Mouse (Mus musculus) kidney, adult 11 months (tissue): Measurements from ENCODE around the gene Plppr4.

Experiments
- DNase-seq: peaks from one replicate; pipeline ENCODE4 v3.0.0; 2022

Plppr4 gene

DNA sequence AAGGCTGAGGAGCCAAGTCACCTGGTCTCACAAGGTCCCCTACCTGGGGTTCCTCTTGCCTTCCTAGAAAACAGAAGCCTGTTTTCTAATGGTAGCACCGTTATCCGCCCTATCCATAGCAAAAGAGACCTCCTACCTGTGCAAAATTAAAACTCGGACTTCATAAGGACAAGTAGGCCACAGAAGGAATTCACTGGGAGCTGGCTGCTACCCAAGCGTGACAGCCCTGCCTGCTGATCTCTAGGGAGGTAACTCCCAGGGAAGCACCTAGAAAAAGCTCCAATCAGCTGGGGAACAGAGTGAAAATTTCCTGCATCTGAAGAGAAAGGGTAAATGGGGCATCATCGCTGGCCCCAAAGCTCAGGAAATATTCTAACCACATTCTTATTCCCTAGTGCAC lies at the start of gene Plppr4:
Gene Plppr4 (minus strand): TSS at position 349 of the 400 bp plus-strand sequence.
- DNase-seq, result peak; percentile 36

DNA sequence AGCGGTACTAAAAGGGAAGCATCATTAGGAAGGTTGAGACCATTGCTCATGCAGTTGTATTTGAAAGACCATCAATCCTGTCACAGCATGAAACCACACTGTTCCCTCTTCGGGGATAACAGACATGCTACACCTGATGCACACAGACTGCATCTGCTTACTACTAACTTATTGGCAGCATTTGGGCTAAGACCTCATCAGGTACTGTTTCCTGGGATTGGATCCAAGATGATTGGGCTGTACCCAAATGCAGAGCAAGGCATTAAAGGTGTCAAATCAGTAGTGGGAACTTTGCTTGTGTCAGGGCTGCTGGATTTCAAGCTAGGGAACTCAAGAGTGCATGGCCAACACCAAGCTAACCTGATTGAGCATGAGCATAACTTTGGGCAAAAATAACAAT lies 45.1 kb upstream of the Plppr4 start:
- no peak for DNase-seq

DNA sequence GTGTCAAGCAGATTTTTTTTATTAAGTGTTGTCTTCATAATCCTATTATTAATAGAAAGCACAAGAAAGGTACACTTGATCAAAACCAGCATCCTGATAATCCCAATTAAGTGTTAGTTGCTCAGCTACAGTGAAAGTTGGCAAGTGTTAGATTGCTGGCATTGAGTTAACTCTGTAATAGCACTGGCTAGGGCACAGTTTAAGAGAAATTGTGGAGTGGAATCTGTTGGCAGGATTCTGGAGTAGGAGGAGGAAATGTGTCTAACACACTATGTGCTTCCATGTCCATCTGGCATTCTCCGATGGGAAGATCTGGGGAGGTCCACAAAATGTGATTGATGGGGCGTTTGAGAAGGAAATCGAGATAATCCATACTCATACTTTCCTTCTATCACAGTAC lies 43.1 kb upstream of the Plppr4 start:
- DNase-seq, result no peak

DNA sequence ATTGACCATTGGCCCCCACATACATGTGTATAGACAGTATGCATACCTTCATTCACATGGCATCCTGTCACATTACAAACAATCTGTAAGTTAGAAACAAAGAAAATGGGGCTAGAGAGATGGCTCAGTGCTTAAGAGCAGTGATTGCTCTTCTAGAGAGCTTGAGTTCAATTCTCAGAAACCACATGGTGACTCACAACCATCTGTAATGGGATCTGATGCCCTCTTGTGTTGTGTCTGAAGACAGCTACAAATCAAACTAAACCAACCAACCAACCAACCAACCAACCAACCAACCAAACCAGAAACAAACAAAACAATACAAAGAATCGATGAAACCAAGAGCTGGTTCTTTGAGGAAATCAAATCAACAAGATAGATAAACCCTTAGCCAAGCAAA lies 5.4 kb upstream of the Plppr4 start:
- DNase-seq, result no peak

DNA sequence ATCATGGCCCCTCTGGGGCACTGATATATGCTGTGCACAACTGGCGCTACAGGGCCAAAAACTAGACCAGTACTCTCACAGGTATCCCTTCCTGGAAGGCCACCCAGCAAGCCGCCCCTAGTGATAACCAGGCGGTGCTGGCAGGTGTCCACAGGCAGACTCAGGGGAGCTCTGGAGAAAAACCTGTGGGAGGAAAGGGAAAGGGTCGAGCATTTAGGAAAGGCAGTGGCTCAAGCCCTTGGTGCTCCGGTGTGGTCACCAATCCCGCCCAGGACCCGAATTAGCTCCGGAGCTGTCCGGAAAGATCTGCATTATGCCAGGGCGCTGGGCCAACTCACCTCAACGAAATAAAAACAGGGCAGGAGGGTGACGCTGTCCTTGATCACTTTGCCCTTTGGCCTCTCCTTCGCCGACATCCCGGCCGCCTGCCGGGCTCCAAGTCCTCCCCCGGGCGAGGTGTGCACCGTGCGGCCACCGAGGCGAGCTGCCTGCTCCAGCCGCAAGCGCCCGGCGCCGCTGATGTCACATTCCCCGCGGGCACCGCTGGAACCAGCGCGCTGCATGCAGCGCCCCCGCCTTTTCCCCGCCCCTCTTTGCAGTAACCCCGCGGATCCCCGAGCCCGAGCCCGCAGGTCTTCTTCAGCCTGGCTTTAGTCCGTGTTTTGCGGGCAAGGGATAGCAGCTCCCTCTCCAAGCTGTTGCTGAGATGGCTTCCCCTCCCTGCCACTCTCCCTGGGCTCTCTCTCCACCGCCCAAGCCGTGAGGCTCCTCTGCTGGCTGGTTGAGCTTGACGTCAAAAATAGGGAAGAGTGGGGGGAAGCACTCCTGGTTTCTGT lies 772 bp downstream of the Plppr4 start:
- peak; percentile 50 for DNase-seq

DNA sequence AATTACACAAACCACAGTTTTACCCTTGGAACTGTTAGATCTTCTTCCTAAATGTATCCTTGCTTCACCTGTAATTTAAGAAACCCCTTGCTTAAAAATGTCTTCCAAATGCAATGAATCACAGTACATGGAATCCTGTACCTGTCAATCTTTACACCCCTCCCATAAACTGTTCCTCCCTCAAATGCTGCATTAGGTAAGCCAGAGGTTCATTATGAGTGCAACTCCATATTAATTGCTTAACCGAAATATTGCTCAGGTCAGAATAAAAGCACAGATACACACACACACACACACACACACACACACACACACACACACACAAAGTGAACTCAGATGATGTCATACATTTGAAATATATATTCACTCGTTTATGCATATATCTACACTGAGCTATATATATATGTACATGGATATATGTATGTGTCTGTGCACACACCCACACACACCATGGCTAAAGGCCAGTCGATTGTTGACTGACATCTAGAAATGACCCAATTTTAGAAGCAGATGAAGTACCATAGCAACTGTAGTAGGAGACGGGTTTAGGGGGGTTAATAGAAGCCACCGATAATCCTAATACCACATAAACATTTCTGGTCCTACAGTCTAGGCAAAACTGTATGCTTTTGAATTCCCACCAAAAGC lies 1.6 kb downstream of the Plppr4 start:
- no peak for DNase-seq

DNA sequence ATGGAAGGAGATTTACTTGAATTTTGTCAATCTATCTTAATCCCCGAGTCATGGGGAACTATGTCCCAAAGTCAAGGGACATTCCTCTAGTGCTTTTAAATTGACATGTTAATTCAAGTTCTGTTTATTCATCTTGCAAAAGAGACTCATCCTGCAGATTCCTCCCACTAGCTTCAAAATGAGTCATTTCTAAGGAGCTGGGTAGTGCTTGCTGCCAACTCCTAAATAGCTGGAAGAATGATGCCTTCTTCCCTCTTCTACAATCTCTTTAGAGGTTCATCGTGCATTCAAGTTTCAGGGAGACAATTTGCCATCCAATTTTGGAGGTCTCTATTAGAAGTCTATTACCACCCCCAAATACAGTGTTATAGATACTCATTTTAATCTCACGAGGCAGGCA lies 3.3 kb downstream of the Plppr4 start:
- DNase-seq, result no peak

DNA sequence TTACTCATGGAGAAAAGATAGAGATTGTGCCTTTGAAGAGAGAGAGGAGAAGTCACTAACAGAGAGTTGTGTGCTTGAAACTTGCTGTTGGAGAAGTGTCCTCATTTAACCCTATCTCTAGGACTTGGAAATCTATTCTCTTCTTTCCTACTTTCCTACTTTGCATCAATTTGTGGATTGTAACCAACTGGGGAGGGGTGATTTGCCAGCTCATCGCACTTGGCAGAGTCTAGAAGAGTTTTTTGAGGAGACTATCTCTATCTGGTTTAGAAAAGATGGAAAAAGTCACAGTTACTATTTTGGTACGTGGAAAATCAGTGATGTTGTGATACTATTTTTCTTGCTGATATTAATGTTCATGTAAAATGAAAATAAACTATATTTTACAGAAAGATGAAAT lies 6.7 kb downstream of the Plppr4 start:
- no peak for DNase-seq

DNA sequence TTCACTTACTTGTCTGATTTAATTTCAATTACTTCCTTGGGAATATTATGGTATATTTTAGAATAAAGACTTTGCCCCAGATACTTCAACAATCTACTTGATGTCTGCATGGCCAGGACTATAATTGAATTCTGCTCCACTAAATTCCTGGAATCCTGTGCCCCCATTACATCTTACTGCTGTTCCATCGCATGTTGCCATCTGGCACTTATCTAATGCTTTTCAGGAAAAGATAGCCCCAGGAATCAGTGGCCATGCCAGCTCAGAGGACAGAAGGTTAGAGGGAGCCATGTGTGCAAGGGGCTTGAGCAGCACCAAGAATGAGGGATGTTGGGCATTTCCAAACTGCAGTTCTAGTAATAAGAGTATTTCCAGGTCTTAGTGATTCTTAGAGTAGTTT lies 14.3 kb downstream of the Plppr4 start:
- no peak for DNase-seq

DNA sequence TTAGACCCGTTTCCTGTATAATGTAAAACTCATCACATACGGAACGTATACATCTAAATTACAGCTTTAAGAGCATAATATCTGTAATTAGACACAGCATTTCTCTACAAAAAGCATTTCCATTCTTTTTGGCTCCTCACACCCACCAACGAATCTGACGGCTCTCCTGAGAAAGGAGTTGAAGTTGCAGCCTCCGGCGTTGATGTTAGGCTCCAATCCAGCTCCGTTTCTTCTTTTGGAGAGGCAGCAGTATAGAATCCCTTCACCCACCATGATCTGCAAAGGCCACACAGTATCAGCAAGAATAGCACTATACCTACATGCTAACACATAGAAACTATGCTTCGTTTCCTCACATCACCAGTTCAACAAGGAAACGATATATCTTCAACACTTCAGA lies 29.2 kb downstream of the Plppr4 start:
- DNase-seq, result no peak

DNA sequence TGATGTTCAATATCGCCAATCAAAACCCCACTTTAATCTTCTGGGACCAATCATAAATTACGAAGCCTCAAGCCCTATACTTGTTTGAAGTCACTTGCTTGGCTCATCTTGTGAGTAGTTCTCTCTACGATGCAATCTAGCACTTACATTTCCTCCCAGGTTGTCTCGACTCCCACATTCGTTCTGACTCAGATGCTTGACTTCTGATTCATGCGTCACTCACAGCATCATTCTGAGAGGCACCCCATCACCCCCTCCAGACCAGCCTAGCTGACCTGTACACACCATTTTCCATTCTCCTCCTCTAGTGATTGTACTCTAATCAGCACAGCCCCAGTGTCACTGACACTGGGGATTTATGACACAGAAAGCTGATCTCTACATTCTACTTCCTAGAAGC lies 31.2 kb downstream of the Plppr4 start:
- DNase-seq, result no peak

DNA sequence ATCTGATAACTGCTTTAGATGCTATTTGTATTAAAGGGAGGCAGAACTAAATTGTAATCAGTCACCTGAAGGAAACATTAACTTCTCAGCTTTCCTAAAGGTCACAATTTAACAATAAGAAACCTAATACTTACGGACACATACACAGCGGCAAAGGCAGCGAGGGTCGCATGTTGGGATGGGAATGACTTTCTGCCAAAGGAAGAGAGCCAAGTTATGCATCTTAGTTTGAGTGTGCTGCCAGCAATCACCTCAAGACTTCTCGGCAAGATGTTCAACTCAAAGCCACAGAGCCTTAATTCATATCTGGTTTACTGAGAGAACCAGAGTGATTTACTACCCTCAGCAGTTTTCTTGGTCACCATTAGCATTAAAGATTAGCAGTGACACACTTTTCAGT lies 34.1 kb downstream of the Plppr4 start:
- DNase-seq, result no peak

DNA sequence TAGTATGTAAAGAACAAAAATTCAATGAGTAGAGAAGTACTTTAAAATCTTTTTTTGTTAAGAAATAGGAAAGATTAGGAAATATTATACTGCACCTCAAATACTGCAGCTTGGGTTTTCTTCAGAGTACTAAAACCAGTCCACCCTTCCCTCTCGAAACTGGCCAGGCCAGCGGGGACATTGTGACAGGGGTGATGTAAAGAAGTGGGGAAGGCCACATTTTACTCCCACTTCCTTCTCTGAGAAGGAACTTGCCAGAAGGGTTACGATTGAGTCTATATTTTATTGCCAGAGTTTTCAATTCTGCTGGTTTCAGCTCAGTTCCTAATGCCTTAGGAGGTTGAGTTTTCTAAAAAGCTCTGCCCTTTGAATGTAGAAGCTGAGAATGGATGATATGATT lies 41.0 kb downstream of the Plppr4 start:
- no peak for DNase-seq

DNA sequence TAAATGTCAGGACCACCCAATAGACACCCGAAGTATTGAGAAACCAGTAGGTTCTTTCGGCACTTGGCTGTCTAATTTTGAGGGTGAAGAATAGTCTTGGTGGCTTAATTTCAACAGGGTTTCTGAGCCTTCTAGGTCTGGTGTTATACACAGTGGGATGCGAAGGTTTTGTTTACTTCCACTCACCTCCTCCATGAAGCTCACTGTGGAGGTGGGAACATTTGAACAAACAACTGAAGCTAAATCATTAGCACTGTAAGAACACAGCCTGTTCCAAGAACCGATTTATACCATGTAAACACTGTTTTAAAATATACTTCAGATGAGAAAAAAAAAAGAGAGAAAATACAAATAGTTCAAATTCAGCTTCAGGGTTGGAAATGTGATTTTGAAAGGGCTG lies 47.3 kb downstream of the Plppr4 start:
- no peak for DNase-seq

DNA sequence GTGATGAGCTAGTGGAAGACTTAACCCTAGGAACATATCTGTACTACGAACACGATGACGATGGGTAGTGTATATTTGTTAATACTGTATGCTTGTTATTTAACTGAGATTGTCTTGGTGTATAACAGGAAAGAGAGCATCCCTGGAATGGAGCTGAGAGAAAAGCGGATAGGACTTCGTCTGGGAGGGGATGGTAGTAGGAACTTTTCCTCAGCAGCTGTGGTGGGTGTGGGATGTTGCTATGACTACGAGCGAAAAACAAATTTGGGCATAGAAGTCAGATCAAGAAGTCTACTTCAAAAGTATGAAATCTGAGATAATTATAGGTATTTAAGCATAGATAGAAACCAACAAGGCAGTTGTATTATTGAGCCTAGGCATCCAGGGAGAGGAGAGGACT lies 48.6 kb downstream of the Plppr4 start:
- no peak for DNase-seq

DNA sequence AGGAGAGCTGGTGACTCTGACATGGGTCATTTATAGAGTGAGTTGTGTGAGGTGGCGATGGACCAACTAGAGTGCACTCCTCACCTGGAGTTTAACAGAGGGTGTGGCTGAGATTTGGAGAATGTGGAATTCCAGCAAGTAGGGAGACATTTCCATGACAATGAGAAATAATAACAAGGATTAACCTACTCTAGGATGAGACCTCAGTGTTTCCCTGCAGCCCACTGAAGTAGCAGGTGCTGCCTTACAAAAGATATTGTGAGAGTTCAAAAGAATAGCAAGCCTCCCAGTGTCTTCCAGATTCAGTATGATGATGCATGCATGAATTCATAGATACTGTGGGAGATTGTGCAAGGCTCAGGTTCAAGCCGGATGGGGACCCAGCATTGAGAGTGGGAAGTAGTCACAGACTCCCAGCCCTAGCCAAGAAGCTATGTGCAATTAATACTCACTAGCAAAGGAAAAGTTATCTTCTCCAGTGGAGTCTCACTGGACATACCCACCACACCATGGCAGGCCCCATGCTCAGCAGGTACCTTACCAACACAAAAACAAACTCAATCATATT lies 49.8 kb downstream of the Plppr4 start:
- no peak for DNase-seq

DNA sequence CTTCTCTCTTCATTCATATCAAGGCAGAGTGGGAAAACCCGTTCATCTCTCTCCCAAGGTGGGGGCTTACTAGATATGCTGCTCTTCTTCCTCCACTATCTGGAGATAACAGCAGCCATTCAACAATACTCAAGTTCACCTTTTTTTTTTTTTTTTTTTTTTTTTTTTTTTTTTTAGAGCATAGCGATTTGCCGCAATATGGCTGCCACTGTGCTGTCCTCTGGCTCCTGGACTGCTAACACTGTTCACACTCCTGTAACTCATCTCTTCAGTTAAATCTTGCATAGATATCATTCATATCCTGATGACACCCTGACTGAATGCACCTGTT lies 51.1 kb downstream of the Plppr4 start:
- DNase-seq, result no peak

DNA sequence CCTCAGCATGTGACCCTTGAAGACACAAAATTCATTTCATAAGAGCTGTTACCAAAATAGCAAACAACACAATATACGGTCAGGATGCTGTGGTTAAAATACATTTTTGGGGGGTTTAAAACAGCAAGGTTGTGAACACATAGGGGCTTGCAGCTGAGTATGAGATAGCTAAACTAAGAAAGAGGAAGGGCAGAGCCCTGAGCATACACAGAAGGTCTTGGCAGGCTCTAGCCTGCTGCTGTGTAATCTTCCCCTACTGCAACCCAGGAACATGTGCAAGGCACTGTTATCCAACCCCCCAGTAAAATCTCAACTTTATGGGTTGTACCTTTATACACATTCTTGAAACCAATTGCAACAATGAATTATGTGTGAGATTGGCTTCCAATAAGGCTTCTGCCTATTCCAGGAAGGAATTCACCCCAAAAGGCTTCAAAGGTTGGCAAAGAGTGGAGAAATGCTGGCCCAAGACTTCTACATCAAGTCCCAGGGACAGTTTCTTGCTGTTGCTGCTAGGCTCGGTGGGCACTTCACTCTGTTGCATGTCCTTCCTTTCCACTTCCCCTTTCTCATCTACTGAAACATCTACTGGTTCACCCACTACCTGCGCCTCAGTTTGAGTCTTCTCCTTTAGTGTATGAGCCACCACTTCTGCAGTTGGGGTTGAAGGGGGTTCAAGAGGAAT lies 51.6 kb downstream of the Plppr4 start:
- no peak for DNase-seq

DNA sequence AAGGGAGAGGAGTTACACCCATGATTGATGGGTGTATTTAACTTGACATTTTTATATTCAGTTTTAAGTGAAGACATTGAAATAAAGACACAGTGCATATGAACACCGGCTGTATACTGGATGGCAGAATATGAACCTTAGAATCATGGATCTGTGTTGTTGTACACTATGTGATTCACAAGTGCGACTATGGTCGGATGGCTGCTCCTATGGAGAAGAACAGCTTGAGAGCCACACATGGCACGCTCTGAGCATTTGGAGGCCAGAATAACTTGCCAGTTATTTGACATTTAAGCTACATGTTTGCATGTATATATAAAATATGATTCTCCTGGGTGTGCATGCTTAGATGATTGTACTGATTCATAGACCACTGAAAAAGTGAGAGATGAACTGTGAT lies 53.1 kb downstream of the Plppr4 start:
- DNase-seq, result no peak

DNA sequence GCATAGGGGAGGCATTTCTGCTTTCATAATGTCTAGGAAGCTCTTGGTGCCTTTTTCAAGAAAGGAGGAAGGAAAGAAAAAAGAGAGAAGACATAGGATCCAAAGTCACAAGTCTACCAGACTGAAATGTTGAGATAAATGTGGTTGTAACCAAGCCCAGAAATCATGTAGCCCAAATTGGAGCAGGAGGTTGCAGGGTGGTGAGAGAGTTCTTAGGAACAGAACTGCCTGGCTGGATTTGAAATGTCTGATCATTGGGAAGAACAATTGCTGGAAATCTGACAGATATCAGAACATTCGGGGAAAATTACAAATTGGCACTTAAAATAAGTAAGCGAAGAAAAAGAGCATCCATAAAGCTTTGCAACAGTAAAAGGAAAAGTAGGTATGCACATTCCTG lies 56.6 kb downstream of the Plppr4 start:
- DNase-seq, result no peak

DNA sequence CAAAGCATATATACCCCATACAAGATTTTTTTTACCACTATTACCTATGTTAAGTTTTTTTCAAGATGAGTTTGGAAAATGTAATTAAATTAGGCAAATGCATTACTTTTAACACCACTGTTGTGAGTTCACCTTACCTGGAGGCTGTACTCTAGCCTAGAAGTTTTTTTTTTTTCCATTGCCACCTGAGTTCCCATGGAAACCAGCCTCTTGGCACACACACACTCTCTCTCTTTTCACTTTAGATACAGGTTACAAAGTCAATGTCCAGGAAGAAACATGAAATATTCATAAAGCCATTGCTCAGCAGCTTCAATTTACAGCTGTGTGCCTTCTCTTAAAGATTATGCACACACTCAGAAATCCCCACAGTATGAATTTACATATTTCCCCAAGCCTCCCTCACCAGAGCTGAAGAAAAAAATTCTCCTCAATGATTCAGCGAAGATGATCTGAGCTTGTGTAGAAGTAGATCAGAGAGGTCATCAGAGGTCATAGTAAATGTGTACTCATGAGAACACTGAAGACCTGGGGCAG lies 59.9 kb downstream of the Plppr4 start:
- no peak for DNase-seq

DNA sequence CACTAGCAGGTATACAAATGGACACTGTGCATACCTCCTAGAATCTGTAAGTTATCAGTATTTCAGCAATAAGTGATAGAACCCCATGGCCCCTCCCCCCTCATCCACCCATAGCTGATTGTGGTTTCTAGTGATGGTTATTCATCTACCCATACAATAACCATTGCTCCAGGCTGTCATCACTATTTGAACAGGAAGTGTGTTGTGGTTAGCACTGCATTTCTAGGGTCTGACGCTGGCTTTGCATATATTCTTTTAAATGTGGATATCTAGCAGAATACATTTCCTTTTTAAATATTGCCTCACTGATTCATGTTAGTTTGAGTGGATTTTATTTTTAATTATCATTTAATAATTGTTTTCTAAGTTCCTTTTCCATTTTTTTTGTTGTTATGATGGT lies 62.9 kb downstream of the Plppr4 start:
- DNase-seq, result no peak

DNA sequence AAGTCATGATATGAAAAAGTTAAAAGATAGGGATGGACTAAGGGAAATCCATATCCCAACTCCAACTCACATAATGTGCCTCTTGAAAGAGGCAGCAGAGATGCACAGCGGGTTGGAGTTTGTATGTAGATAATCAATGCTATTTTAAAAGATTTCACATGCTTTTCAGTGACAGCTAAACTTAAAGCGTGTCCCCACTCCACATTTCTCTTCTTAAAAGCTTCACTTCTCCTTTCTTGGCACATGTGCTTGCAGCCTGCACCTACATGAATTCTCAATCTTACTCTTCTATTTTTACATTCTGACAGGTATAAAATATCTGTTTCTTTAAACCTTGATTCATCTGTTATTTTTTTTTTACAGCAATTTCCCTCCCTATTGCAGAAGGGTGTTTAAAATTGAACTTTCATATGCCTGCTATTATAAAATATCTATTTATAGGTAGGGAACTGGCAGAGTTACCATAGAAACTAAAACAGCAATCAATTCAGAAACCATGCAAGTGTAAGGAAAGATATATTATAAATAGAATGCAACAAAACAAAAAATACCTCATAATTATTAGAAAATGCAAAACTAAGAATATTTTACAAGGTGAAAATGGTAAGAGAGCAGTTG lies 66.3 kb downstream of the Plppr4 start:
- DNase-seq, result no peak
